Mouse (Mus musculus) liver, postnatal 0 days (tissue): Measurements from ENCODE around the gene Dhx29.

Experiments
- CTCF ChIP-seq: sonication (generic); IDR thresholded peaks from 2 replicates; pipeline ENCODE4 v1.5.1; 2016; ENCODE audit warnings: antibody characterized with exemption, low read depth
- EP300 ChIP-seq: IDR thresholded peaks from 2 replicates; pipeline ENCODE4 v1.6.1; 2016; ENCODE audit warnings: antibody characterized with exemption, low read depth, mild to moderate bottlenecking

GRCm38 (mm10) chr13:112954067-112954466 is 26.8 kb downstream of the Dhx29 start:
- TF ChIP-seq CTCF (no peak), EP300 (no peak)
